24 mouse cellular contexts compared by ENCODE assay signal in the genomic region with DNA sequence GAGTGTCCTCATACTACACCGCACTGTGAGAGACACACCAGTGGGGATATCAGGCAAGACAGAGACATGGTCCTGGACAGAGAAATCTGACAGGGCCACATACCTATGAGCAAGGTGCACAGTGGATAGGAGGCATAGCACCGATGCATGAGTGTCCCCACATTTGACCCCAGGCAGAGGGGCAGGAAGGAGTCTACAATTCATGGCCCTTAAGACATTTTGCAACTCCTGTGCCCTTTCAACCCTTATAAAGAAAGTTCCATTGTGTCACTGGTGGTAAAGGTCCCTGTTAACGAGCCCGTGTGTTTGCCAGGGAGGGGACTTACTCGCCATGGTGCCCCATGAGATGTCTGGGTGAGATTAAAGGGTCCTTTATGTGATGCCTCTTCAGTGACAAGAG. TPM values are rescaled to one million over a fixed set of nuclear protein-coding genes. Genes with fewer than 3 reads are reported as not detected.
DNase-seq lines count a peak whose midpoint lies in the region; ATAC-seq and TF ChIP-seq lines count a peak whose summit lies in the region.
"Had no signal": no experiment of that assay in that cellular context is flagged by ENCODE, and none has a peak within 500 bp of the region (broad histone marks: within the 10 kb centered on the region; RNA-seq: fewer than 3 reads in every experiment).

No protein-coding gene starts in this region.

- H3K27me3 ChIP-seq in intestine, embryonic 15.5 days (replicated peaks): no peaks in the 10 kb centered on the region
- no peaks in the 10 kb centered on the region for H3K27me3 ChIP-seq in intestine, postnatal 0 days (replicated peaks; ENCODE audit: control insufficient read depth, insufficient read depth, low read length)
- H3K27me3 ChIP-seq: embryonic facial prominence, embryonic 13.5 days had no signal

- H3K27ac ChIP-seq in intestine, embryonic 15.5 days: no peak overlapping the region
- no peak overlapping the region for H3K27ac ChIP-seq in intestine, postnatal 0 days (ENCODE audit: low read depth, low read length)
- H3K27ac ChIP-seq: embryonic facial prominence, embryonic 13.5 days; embryonic facial prominence, embryonic 15.5 days; forebrain, embryonic 10.5 days; forebrain, embryonic 12.5 days had no signal

- no peak for TF ChIP-seq CTCF in intestine, postnatal 0 days (IDR thresholded peaks at IDR 0.05; ENCODE audit: low read depth)

- H3K4me1 ChIP-seq in intestine, embryonic 15.5 days (replicated peaks): peaks cover 40% of the 10 kb centered on the region
- peaks cover 15% of the 10 kb centered on the region for H3K4me1 ChIP-seq in intestine, postnatal 0 days (replicated peaks; ENCODE audit: control insufficient read depth, insufficient read depth, low read length)

- no peak overlapping the region for H3K9ac ChIP-seq in intestine, embryonic 15.5 days
- no peak overlapping the region for H3K9ac ChIP-seq in intestine, postnatal 0 days (ENCODE audit: low read depth, low read length)
- H3K9ac ChIP-seq: embryonic facial prominence, embryonic 13.5 days; embryonic facial prominence, embryonic 15.5 days; forebrain, embryonic 12.5 days; forebrain, postnatal 0 days had no signal

- H3K4me3 ChIP-seq in intestine, embryonic 15.5 days (replicated peaks): no peak overlapping the region
- H3K4me3 ChIP-seq in intestine, postnatal 0 days (ENCODE audit: low read depth, low read length): no peak overlapping the region
- H3K4me3 ChIP-seq: embryonic facial prominence, embryonic 13.5 days; embryonic facial prominence, embryonic 15.5 days; erythroblast, embryonic 14.5 days; forebrain, embryonic 10.5 days; forebrain, embryonic 12.5 days had no signal

- ATAC-seq in intestine, embryonic 15.5 days: 0 out of 2 replicates have a peak, but pooled peaks have one; percentile 13
- ATAC-seq in intestine, postnatal 0 days: peak; percentile 55
- ATAC-seq: forebrain, embryonic 14.5 days; forebrain, postnatal 0 days had no signal

- no peak overlapping the region for H3K4me2 ChIP-seq in intestine, embryonic 15.5 days (replicated peaks)
- H3K4me2 ChIP-seq in intestine, postnatal 0 days (replicated peaks; ENCODE audit: low read depth): no peak overlapping the region; the same call in 1 of the 2 replicates
- H3K4me2 ChIP-seq: embryonic facial prominence, embryonic 13.5 days; embryonic facial prominence, embryonic 15.5 days; forebrain, embryonic 12.5 days had no signal

- WGBS in intestine, embryonic 15.5 days: 46% methylated on average over 5 of the region's 5 CpGs
- WGBS in intestine, postnatal 0 days: 52% methylated on average over 5 of the region's 5 CpGs

- H3K36me3 ChIP-seq in intestine, embryonic 15.5 days: no peaks in the 10 kb centered on the region
- no peaks in the 10 kb centered on the region for H3K36me3 ChIP-seq in intestine, postnatal 0 days (ENCODE audit: control insufficient read depth, insufficient read depth)
- H3K36me3 ChIP-seq: embryonic facial prominence, embryonic 13.5 days; embryonic facial prominence, embryonic 15.5 days; forebrain, embryonic 10.5 days; forebrain, embryonic 12.5 days had no signal

- DNase-seq in A20 (ENCODE audit: low read depth, low spot score): peak; percentile 54
- peak; percentile 27 for DNase-seq in CD4-positive helper T cell, adult 2 months (ENCODE audit: low read depth, low spot score)
- no peak for DNase-seq in thymus, adult 18-20 months
- DNase-seq in adrenal gland, postnatal 14 days: no peak
- DNase-seq in cerebellum, adult 11-12 months: no peak
- DNase-seq: adrenal gland, adult 2 months; adrenal gland, postnatal 10 days; adrenal gland, postnatal 36 days; B cell, adult 2 months; cerebellum, adult 18-20 months; cerebellum, adult 8-10 months; cerebellum, adult 9-11 months; cerebellum, postnatal 14 days; cerebellum, postnatal 36 days; embryo, embryonic 11 days; forebrain, postnatal 0 days had no signal

- no peaks in the 10 kb centered on the region for H3K9me3 ChIP-seq in intestine, embryonic 15.5 days
- no peaks in the 10 kb centered on the region for H3K9me3 ChIP-seq in intestine, postnatal 0 days (ENCODE audit: control insufficient read depth)
- H3K9me3 ChIP-seq: embryonic facial prominence, embryonic 13.5 days; embryonic facial prominence, embryonic 15.5 days; forebrain, embryonic 10.5 days; forebrain, embryonic 12.5 days had no signal

RNA-seq across cellular contexts. Expression of gene Smndc1, which starts 54.3 kb away (rescaled TPM):
- 42.0 and 42.7 TPM in 2 replicates for polyA plus RNA-seq in intestine, embryonic 15.5 days (2015; fragmentation: Nextera tagmentation; extraction: Ambion mirVana)
- polyA plus RNA-seq in intestine, postnatal 0 days (2015; fragmentation: Nextera tagmentation; extraction: Ambion mirVana): 36.2 and 36.3 TPM in 2 replicates
- 43.0 and 44.7 TPM in 2 replicates for total RNA-seq in adrenal gland, postnatal 14 days (2021)

Comparison
In these comparisons a context has a peak if more than half of its experiments do, and no peak if none do; other contexts are left out.
1. DNase-seq: peak in A20 (single experiment) and CD4-positive helper T cell, adult 2 months (single experiment); none in thymus, adult 18-20 months (0 of 2), adrenal gland, postnatal 14 days (single experiment) and cerebellum, adult 11-12 months (single experiment).